Mouse (Mus musculus): ENCODE data around the gene Rims4.

- no peak for TF ChIP-seq EP300 (optimal IDR thresholded peaks at IDR 0.05)
- no peak for TF ChIP-seq CTCF (IDR thresholded peaks at IDR 0.05; ENCODE audit: low read depth)
These were observed 3.1 kb downstream of the Rims4 start for GRCm38 (mm10) chr2:163915294-163915791.
